Mouse (Mus musculus) CH12.LX (cell line): ENCODE results near the gene Gm5800. TPM values are rescaled to one million over a fixed set of nuclear protein-coding genes. Genes with fewer than 3 reads are reported as not detected.

Experiments used
- DNase-seq: peaks from one replicate; pipeline ENCODE4 v3.0.0-alpha.2; 2013; ENCODE audit errors: extremely low read depth
- H3K27ac ChIP-seq: 2 replicates; pipeline ENCODE4 v1.5.1; 2012; ENCODE audit warnings: low read depth, mild to moderate bottlenecking, control low read depth, moderate library complexity; ENCODE audit not compliant: insufficient read depth
- H3K27me3 ChIP-seq: replicated peaks from 2 replicates; pipeline ENCODE3; 2012; ENCODE audit warnings: inconsistent platforms
- H3K36me3 ChIP-seq, 2 experiments: replicated peaks in 1 of 2; 2 replicates each; pipeline versions ENCODE3 to v1.6.1; 2012; ENCODE audit warnings: inconsistent platforms in 1 of 2, low read length in 1 of 2, mild to moderate bottlenecking in 1 of 2, mixed read lengths in 1 of 2, moderate library complexity in 1 of 2; ENCODE audit not compliant: control insufficient read depth in 1 of 2, insufficient read depth in 1 of 2
- H3K4me1 ChIP-seq, 2 experiments: 2 replicates each; pipeline ENCODE4 v1.6.1; 2012; ENCODE audit warnings: inconsistent platforms in 1 of 2, moderate library complexity in 1 of 2; ENCODE audit not compliant: insufficient read depth in 2 of 2, control insufficient read depth in 1 of 2
- H3K4me2 ChIP-seq: 2 replicates; pipeline ENCODE4 v1.6.1; 2012; ENCODE audit warnings: low read depth, mild to moderate bottlenecking, control low read depth; ENCODE audit not compliant: poor library complexity, insufficient read depth, severe bottlenecking
- H3K4me3 ChIP-seq, 3 experiments: fragments of 150-350 bp in 1 of 3; sonication (generic) in 1 of 3; replicated peaks in 1 of 3; 2 replicates each; pipeline versions ENCODE3 to v1.5.1; 2011 to 2012; ENCODE audit warnings: low read depth in 2 of 3, low read length in 2 of 3, mild to moderate bottlenecking in 2 of 3, moderate library complexity in 2 of 3, control low read depth in 1 of 3, improper control_type of control experiment in 1 of 3, inconsistent platforms in 1 of 3, mixed read lengths in 1 of 3; ENCODE audit not compliant: poor library complexity in 1 of 3
- H3K79me2 ChIP-seq: replicated peaks from 2 replicates; pipeline ENCODE4 v1.6.1; 2012; ENCODE audit warnings: mild to moderate bottlenecking, moderate library complexity; ENCODE audit not compliant: control insufficient read depth, poor library complexity, insufficient read depth, severe bottlenecking; ENCODE audit errors: extremely low read depth
- H3K9ac ChIP-seq: 2 replicates; pipeline ENCODE4 v1.6.1; 2012; ENCODE audit warnings: low read depth, mild to moderate bottlenecking, control low read depth, moderate library complexity; ENCODE audit not compliant: insufficient read depth
- H3K9me3 ChIP-seq: replicated peaks from 2 replicates; pipeline ENCODE3; 2012; ENCODE audit warnings: low read length, inconsistent platforms, mixed read lengths
- BHLHE40 ChIP-seq: IDR thresholded peaks from 2 replicates; pipeline ENCODE4 v1.6.1; 2011; ENCODE audit warnings: mild to moderate bottlenecking, low read depth, low read length, improper control_type of control experiment
- CTCF ChIP-seq, 2 experiments: IDR thresholded peaks in 1 of 2; conservative IDR thresholded peaks in 1 of 2; 2 replicates each; pipeline ENCODE4 v1.5.1; 2011 to 2012; ENCODE audit warnings: low read depth in 2 of 2, low read length in 2 of 2, improper control_type of control experiment in 1 of 2, inconsistent platforms in 1 of 2, mild to moderate bottlenecking in 1 of 2, moderate library complexity in 1 of 2
- E2F4 ChIP-seq: IDR thresholded peaks from 2 replicates; pipeline ENCODE4 v1.6.1; 2011; ENCODE audit warnings: low read depth, low read length, improper control_type of control experiment; ENCODE audit not compliant: insufficient replicate concordance
- ELF1 ChIP-seq: IDR thresholded peaks from 2 replicates; pipeline ENCODE4 v1.6.1; 2014; ENCODE audit warnings: low read depth, mild to moderate bottlenecking, inconsistent platforms, low read length, improper control_type of control experiment
- EP300 ChIP-seq: IDR thresholded peaks from 2 replicates; pipeline ENCODE4 v1.6.1; 2011; ENCODE audit warnings: low read length, improper control_type of control experiment
- ETS1 ChIP-seq: conservative IDR thresholded peaks from 2 replicates; pipeline ENCODE4 v1.6.1; 2012; ENCODE audit warnings: low read depth, mild to moderate bottlenecking, inconsistent platforms, low read length, improper control_type of control experiment, moderate library complexity
- GABPA ChIP-seq: IDR thresholded peaks from 2 replicates; pipeline ENCODE4 v1.6.1; 2012; ENCODE audit warnings: low read depth, low read length, improper control_type of control experiment, inconsistent platforms; ENCODE audit not compliant: insufficient replicate concordance
- IRF4 ChIP-seq: IDR thresholded peaks from 2 replicates; pipeline ENCODE4 v1.6.1; 2014; ENCODE audit warnings: low read depth, mild to moderate bottlenecking, inconsistent platforms, low read length, improper control_type of control experiment
- JUN ChIP-seq: IDR thresholded peaks from 2 replicates; pipeline ENCODE4 v1.6.1; 2011; ENCODE audit warnings: low read depth, mild to moderate bottlenecking, low read length, improper control_type of control experiment, moderate library complexity; ENCODE audit not compliant: insufficient read depth
- KAT2A ChIP-seq: IDR thresholded peaks from 2 replicates; pipeline ENCODE4 v1.6.1; 2012; ENCODE audit warnings: low read length, improper control_type of control experiment, inconsistent platforms; ENCODE audit not compliant: insufficient replicate concordance
- MAZ ChIP-seq: IDR thresholded peaks from 2 replicates; pipeline ENCODE4 v1.6.1; 2012; ENCODE audit warnings: low read depth, mild to moderate bottlenecking, inconsistent platforms, low read length, improper control_type of control experiment, moderate library complexity
- MEF2A ChIP-seq: IDR thresholded peaks from 2 replicates; pipeline ENCODE4 v1.6.1; 2014; ENCODE audit warnings: low read depth, mild to moderate bottlenecking, inconsistent platforms, low read length, improper control_type of control experiment, borderline replicate concordance
- MXI1 ChIP-seq: IDR thresholded peaks from 2 replicates; pipeline ENCODE4 v1.6.1; 2011; ENCODE audit warnings: mild to moderate bottlenecking, low read depth, low read length, improper control_type of control experiment
- MYC ChIP-seq: IDR thresholded peaks from 2 replicates; pipeline ENCODE4 v1.6.1; 2011; ENCODE audit warnings: low read depth, mild to moderate bottlenecking, improper control_type of control experiment, low read length
- PAX5 ChIP-seq: IDR thresholded peaks from 2 replicates; pipeline ENCODE4 v1.6.1; 2012; ENCODE audit warnings: low read length, inconsistent platforms, mixed read lengths
- POLR2A ChIP-seq: IDR thresholded peaks from 2 replicates; pipeline ENCODE4 v1.6.1; 2011; ENCODE audit warnings: low read depth, mild to moderate bottlenecking, improper control_type of control experiment, low read length
- POLR2AphosphoS2 ChIP-seq: IDR thresholded peaks from 2 replicates; pipeline ENCODE4 v1.6.1; 2011; ENCODE audit warnings: low read depth, low read length, improper control_type of control experiment
- RAD21 ChIP-seq: IDR thresholded peaks from 2 replicates; pipeline ENCODE4 v1.6.1; 2011; ENCODE audit warnings: low read depth, mild to moderate bottlenecking, low read length, improper control_type of control experiment, moderate library complexity
- RCOR1 ChIP-seq: conservative IDR thresholded peaks from 2 replicates; pipeline ENCODE4 v1.6.1; 2012; ENCODE audit warnings: low read depth, mild to moderate bottlenecking, inconsistent platforms, low read length, improper control_type of control experiment
- SIN3A ChIP-seq: IDR thresholded peaks from 2 replicates; pipeline ENCODE4 v1.6.1; 2012; ENCODE audit warnings: low read length, improper control_type of control experiment, inconsistent platforms
- UBTF ChIP-seq: IDR thresholded peaks from 2 replicates; pipeline ENCODE4 v1.6.1; 2012; ENCODE audit warnings: low read depth, mild to moderate bottlenecking, inconsistent platforms, low read length, improper control_type of control experiment, moderate library complexity
- USF1 ChIP-seq: IDR thresholded peaks from 2 replicates; pipeline ENCODE4 v1.6.1; 2014; ENCODE audit warnings: low read depth, mild to moderate bottlenecking, inconsistent platforms, low read length, improper control_type of control experiment
- USF2 ChIP-seq: conservative IDR thresholded peaks from 2 replicates; pipeline ENCODE4 v1.6.1; 2011; ENCODE audit warnings: low read depth, low read length, improper control_type of control experiment
- ZC3H11A ChIP-seq: IDR thresholded peaks from 2 replicates; pipeline ENCODE4 v1.6.1; 2012; ENCODE audit warnings: low read depth, mild to moderate bottlenecking, inconsistent platforms, low read length, improper control_type of control experiment
- ZNF384 ChIP-seq: IDR thresholded peaks from 2 replicates; pipeline ENCODE4 v1.6.1; 2012; ENCODE audit warnings: low read depth, low read length, improper control_type of control experiment, inconsistent platforms
- dilution Hi-C: fragments of 300-500 bp; cut with MboI; formaldehyde crosslinking; loops from 2 replicates; pipeline ENCODE4 v1.14.3; 2020; ENCODE audit warnings: low sequenced_read_pairs; ENCODE audit not compliant: extremely low pct_unique_long_range_greater_than_20kb, extremely low pct_ligation_motif_present
- in situ Hi-C: fragments of 300-500 bp; cut with MboI; formaldehyde crosslinking; loops from 3 replicates; pipeline ENCODE4 v1.14.3; 2019; ENCODE audit warnings: low sequenced_read_pairs, low pct_ligation_motif_present, low pct_unique_long_range_greater_than_20kb, mixed read lengths
- polyA plus RNA-seq: library from polyadenylated mRNA; unstranded; fragments of >175 nt; gene quantifications from 2 replicates; pipeline ENCODE4 v1.2.1, GENCODE M21; 2012; ENCODE audit warnings: low read depth; ENCODE audit not compliant: insufficient read length
- total RNA-seq, 2 experiments: library from RNA; depleted of rRNA; stranded (reverse); fragments of 300-350 nt in 1 of 2; fragments of >200 nt in 1 of 2; gene quantifications; 2 replicates each; pipeline ENCODE4 v1.2.3; 2012 to 2014

Gene Gm5800
- not detected in 2 replicates for total RNA-seq (2012; rRNA removed)
- total RNA-seq (2014; rRNA removed) = not detected in 2 replicates
- not detected in 2 replicates for polyA plus RNA-seq

- no peak within 1 kb of the TSS for H3K4me3 ChIP-seq
- H3K4me1 ChIP-seq = no peaks in the 10 kb centered on the region
- H3K79me2 ChIP-seq = no peaks in the 10 kb centered on the region
- H3K4me2 ChIP-seq = no peak within 1 kb of the TSS
- H3K27me3 ChIP-seq = no peaks in the 10 kb centered on the region
- no peaks in the 10 kb centered on the region for H3K9me3 ChIP-seq
- TF ChIP-seq UBTF = no peak
- TF ChIP-seq ZNF384 = no peak
- TF ChIP-seq MXI1 = no peak
- no peak for TF ChIP-seq MYC
- TF ChIP-seq JUN = no peak
- no peak for TF ChIP-seq ETS1
- no peak for TF ChIP-seq E2F4
- no peak for TF ChIP-seq ZC3H11A
- TF ChIP-seq KAT2A = no peak
- TF ChIP-seq CTCF (conservative IDR thresholded peaks at IDR 0.05 in 1 of 2, IDR thresholded peaks at IDR 0.05 in 1 of 2; ENCODE audit: low read depth in 2 of 2, low read length in 2 of 2) = no peak
- TF ChIP-seq EP300 = no peak
- no peak for TF ChIP-seq GABPA
- dilution Hi-C loops (no loop called here), in situ Hi-C loops (no loop called here)
- DNase-seq = no peak
- H3K36me3 ChIP-seq = peaks cover 0 to 5% of the 10 kb centered on the region in 2 experiments
- H3K9ac ChIP-seq = no peak within 1 kb of the TSS
- H3K27ac ChIP-seq = no peak within 1 kb of the TSS
Measured at GRCm38 (mm10) chr14:51717083-51717482, at the start of gene Gm5800. Gm5800 (minus strand) TSS chr14:51717183.

GRCm38 (mm10) chr14:51755944-51756343 is 39.0 kb upstream of the Gm5800 start:
- H3K9me3 ChIP-seq = no peaks in the 10 kb centered on the region

More at GRCm38 (mm10) chr14:51755944-51756343, 39.0 kb upstream of the Gm5800 start:
- Histone ChIP-seq H3K27me3 (no peaks in the 10 kb centered on the region), H3K9ac (no peak overlapping the region), H3K4me3 (no peak overlapping the region), H3K4me2 (no peak overlapping the region), H3K79me2 (no peaks in the 10 kb centered on the region), H3K27ac (no peak overlapping the region), H3K36me3 (no peaks in the 10 kb centered on the region), H3K4me1 (peaks cover 0 to 3% of the 10 kb centered on the region in 2 experiments; a peak in 1 of 4 replicates)
- DNase-seq = no peak
- TF ChIP-seq RAD21 (no peak), ELF1 (no peak), ETS1 (no peak), E2F4 (no peak), USF2 (no peak), IRF4 (no peak), MAZ (no peak), RCOR1 (no peak), MXI1 (no peak), SIN3A (no peak), USF1 (no peak), POLR2A (no peak), PAX5 (no peak), BHLHE40 (no peak), MEF2A (no peak), MYC (no peak), POLR2AphosphoS2 (no peak)
- dilution Hi-C loops = no loop called here
- in situ Hi-C loops = loop anchor here (25.0 kb wide), 1 partner anchor 106 kb away; the partner anchor contains the start of gene Ear6
